In genomic region chr9:65371756-65372155, GRCm38 (mm10) we compare ENCODE assay signal across 21 mouse cellular contexts. TPM values are rescaled to one million over a fixed set of nuclear protein-coding genes. Genes with fewer than 3 reads are reported as not detected.
DNase-seq lines count a peak whose midpoint lies in the region; ATAC-seq and TF ChIP-seq lines count a peak whose summit lies in the region.
"Had no signal": no experiment of that assay in that cellular context is flagged by ENCODE, and none has a peak within 500 bp of the region (broad histone marks: within the 10 kb centered on the region; RNA-seq: fewer than 3 reads in every experiment).

No protein-coding gene starts in this region.

- peak overlapping the region; percentile 83 for H3K9ac ChIP-seq in ES-E14 (ENCODE audit: insufficient read depth, low read depth, low read length, poor library complexity, severe bottlenecking)
- H3K9ac ChIP-seq: forebrain, postnatal 0 days; heart, embryonic 13.5 days; hindbrain, embryonic 12.5 days; hindbrain, embryonic 15.5 days had no signal

- in situ Hi-C loops in ES-E14 (cut with MboI; ENCODE audit: low sequenced_read_pairs in 2 of 2, unreplicated experiment in 2 of 2) = no loop called here

- H3K27ac ChIP-seq in ES-E14 (ENCODE audit: insufficient read depth, low read depth, low read length, poor library complexity, severe bottlenecking) = no peak overlapping the region
- H3K27ac ChIP-seq: gastrocnemius, adult 2 months; heart, adult 2 months; heart, embryonic 10.5 days; heart, embryonic 13.5 days; hindbrain, embryonic 12.5 days; hindbrain, embryonic 15.5 days had no signal

- H3K4me3 ChIP-seq in ES-E14 (ENCODE audit: insufficient read depth in 1 of 2, low read depth in 1 of 2, low read length in 2 of 2, poor library complexity in 1 of 2, severe bottlenecking in 1 of 2) = peak overlapping the region; percentile 58 to 63
- H3K4me3 ChIP-seq: gastrocnemius, adult 2 months; heart, adult 2 months; heart, embryonic 10.5 days; heart, embryonic 13.5 days; hindbrain, embryonic 12.5 days; hindbrain, embryonic 15.5 days had no signal

- H3K4me1 ChIP-seq in ES-E14 (ENCODE audit: control insufficient read depth in 2 of 2, insufficient read depth in 2 of 2, low read length in 2 of 2, poor library complexity in 1 of 2) = peaks cover 0 to 5% of the 10 kb centered on the region in 2 experiments; a peak in 1 of 4 replicates
- H3K4me1 ChIP-seq: hindbrain, embryonic 12.5 days; hindbrain, embryonic 15.5 days had no signal

- peak; percentile 15 for DNase-seq in thymus, postnatal 4 days
- no peak for DNase-seq in thymus, adult 18-20 months
- DNase-seq in ES-E14 (ENCODE audit: low read depth, low spot score) = no peak
- DNase-seq in cerebellum, adult 18-20 months = no peak
- no peak for DNase-seq in embryo, embryonic 11 days
- DNase-seq: adrenal gland, adult 2 months; cerebellum, adult 11 months; forebrain, postnatal 0 days; gastrocnemius, postnatal 25 days; heart, adult 2 months had no signal

- H3K36me3 ChIP-seq in ES-E14 (ENCODE audit: control insufficient read depth, insufficient read depth, low read length, poor library complexity, severe bottlenecking) = no peaks in the 10 kb centered on the region

- no peaks in the 10 kb centered on the region for H3K9me3 ChIP-seq in ES-E14 (ENCODE audit: control insufficient read depth, insufficient read depth, low read depth, low read length)
- H3K9me3 ChIP-seq: heart, embryonic 10.5 days; heart, embryonic 13.5 days; hindbrain, embryonic 12.5 days; hindbrain, embryonic 15.5 days had no signal

- peak; percentile 30; the same call in 1 of the 2 replicates for ATAC-seq in erythroid progenitor cell, adult 5-6 weeks (replicated peaks; ENCODE audit: low FRiP score, poor library complexity, severe bottlenecking)
- ATAC-seq: forebrain, embryonic 14.5 days; forebrain, postnatal 0 days; intestine, postnatal 0 days had no signal

TF ChIP-seq in ES-E14, 5 proteins besides CTCF, POLR2A, EP300 and RAD21:
- TF ChIP-seq ZNF384 (IDR thresholded peaks at IDR 0.05; ENCODE audit: low read depth, low read length) = no peak
- TF ChIP-seq ZC3H11A (IDR thresholded peaks at IDR 0.05; ENCODE audit: borderline replicate concordance, low read depth, low read length) = no peak
- TF ChIP-seq HCFC1 (IDR thresholded peaks at IDR 0.05; ENCODE audit: borderline replicate concordance, insufficient read depth, low read length) = no peak

RNA-seq across cellular contexts. Expression of gene Ubap1l, which starts 10.9 kb away (rescaled TPM):
- 4.5 and 8.5 TPM in 2 replicates for total RNA-seq in ES-E14 (2012; rRNA removed)
- total RNA-seq in erythroid progenitor cell, adult 5-6 weeks (2015; ENCODE audit: low replicate concordance) = not detected in 2 replicates
- not detected in 2 replicates for total RNA-seq in erythroid progenitor cell, adult 5-6 weeks (2017; ENCODE audit: low replicate concordance)
- total RNA-seq: hematopoietic stem cell, adult 5-6 weeks had no signal

RNA-seq across cellular contexts. Expression of gene Kbtbd13, which starts 19.7 kb away (rescaled TPM):
- total RNA-seq in ES-E14 (2012; rRNA removed) = 0.71 and 1.1 TPM in 2 replicates
- total RNA-seq in erythroid progenitor cell, adult 5-6 weeks (2015; ENCODE audit: low replicate concordance) = not detected in 2 replicates
- total RNA-seq in erythroid progenitor cell, adult 5-6 weeks (2017; ENCODE audit: low replicate concordance) = not detected in 2 replicates

RNA-seq across cellular contexts. Expression of gene Pdcd7, which starts 25.9 kb away (rescaled TPM):
- total RNA-seq in ES-E14 (2012; rRNA removed) = 23.7 and 27.5 TPM in 2 replicates
- total RNA-seq in erythroid progenitor cell, adult 5-6 weeks (2015; ENCODE audit: low replicate concordance) = 7.2 and 13.4 TPM in 2 replicates
- total RNA-seq in erythroid progenitor cell, adult 5-6 weeks (2017; ENCODE audit: low replicate concordance) = 8.4 and 13.3 TPM in 2 replicates

RNA-seq across cellular contexts. Expression of gene Rasl12, which starts 26.6 kb away (rescaled TPM):
- total RNA-seq in ES-E14 (2012; rRNA removed) = 0.18 and 0.21 TPM in 2 replicates
- total RNA-seq in erythroid progenitor cell, adult 5-6 weeks (2015; ENCODE audit: low replicate concordance) = not detected in 2 replicates
- not detected in 2 replicates for total RNA-seq in erythroid progenitor cell, adult 5-6 weeks (2017; ENCODE audit: low replicate concordance)

RNA-seq across cellular contexts. Expression of gene Slc51b, which starts 51.0 kb away (rescaled TPM):
- total RNA-seq in ES-E14 (2012; rRNA removed) = not detected in 2 replicates
- not detected in 2 replicates for total RNA-seq in erythroid progenitor cell, adult 5-6 weeks (2015; ENCODE audit: low replicate concordance)
- not detected in 2 replicates for total RNA-seq in erythroid progenitor cell, adult 5-6 weeks (2017; ENCODE audit: low replicate concordance)
- total RNA-seq: adrenal gland, postnatal 14 days; forebrain, postnatal 0 days; gastrocnemius, adult 2 months; gastrocnemius, postnatal 25 days; heart, adult 2 months; heart, postnatal 14 days; hematopoietic stem cell, adult 5-6 weeks had no signal
